Mouse (Mus musculus): ENCODE results near the gene Tle1.

DNA sequence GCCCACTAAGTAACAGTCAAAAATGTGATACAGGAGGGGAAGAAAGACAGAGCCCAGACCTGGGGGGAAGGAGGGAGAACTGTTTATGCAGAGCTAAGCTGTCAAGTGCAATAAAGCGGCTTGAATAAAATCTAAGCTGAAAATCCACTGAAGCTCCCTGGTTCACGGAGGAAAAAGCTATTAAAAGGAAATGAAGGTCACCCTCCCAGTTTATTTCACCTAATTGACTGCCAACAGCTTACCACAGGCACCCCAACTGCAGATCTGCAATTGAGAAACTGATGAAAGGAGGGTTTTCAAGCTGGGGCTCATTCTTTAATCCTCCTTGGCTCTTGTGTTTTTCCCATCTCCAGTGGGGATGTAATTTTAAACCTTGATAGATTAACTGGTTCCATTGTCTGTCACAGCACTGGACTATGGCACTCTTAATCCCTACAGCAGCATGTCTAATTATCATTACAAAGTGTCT is 32.9 kb downstream of the Tle1 start:
- TF ChIP-seq POLR2A (IDR thresholded peaks at IDR 0.05; ENCODE audit: insufficient read depth, low read length) (no peak), EP300 (IDR thresholded peaks at IDR 0.05; ENCODE audit: insufficient read depth, low read depth, low read length) (no peak)

Data from ES-Bruce4 (cell line).